Mouse (Mus musculus) thymus, postnatal 14 days (tissue): Measurements from ENCODE around the gene Cklf.
"Not testable (repeated sequence)": the region's sequence is repeated elsewhere in the genome, so short reads cannot be mapped to it uniquely, and the experiment has no call there.

Experiments used
- DNase-seq: peaks from one replicate; pipeline ENCODE4 v3.0.0; 2021

Gene Cklf

DNA sequence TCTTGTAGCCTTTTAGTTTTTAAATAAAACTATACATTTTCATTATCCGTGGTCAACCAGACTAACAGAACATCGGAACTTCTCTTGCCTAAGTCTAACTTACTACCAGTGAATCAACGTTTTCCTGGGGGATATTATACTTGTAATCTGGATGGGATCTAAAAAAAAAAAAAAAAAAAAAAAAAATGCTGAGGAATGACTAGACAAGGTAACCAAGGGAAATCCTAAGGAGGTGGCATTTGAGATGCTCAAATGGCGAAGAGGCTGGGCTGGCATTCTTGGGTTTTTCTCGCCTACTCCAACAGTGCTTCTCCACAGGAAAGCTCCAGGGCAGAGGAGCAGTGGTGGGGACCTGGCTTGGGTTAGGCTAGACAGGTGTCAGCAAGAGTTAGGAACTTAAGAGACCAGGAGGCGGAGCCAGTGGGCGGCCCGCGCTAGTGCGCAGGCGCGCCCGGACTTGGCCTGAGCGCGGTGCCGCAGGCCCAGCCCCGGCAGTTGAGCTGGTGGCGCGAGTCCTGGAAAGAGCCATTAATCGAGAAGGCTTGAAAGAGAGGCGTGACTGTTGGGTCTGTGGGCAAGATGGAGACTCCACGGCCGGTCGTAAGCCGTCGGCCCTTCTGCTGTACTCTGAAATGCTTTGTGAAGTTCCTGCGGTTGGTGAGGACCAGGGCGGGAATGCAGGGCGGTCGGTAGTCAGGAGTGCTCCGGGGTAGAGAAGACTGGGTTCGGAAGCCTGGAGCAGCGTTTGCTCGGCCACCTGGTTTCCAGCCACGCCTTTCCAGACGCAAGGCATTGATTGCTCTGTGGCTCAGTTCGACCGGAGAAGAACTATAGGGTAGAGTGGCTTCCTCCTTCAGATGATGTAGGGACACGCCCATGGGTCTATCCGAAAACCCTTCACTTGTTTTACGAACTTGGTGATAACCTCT lies at the start of gene Cklf:
Gene Cklf (plus strand): TSS at position 423 of the 929 bp plus-strand sequence.
- peak; percentile 89 for DNase-seq

GRCm38 (mm10) chr8:104201622-104202021 lies 49.0 kb upstream of the Cklf start:
- no peak for DNase-seq

- DNase-seq, result no peak
These were observed 48.3 kb upstream of the Cklf start for GRCm38 (mm10) chr8:104202320-104202719.

DNA sequence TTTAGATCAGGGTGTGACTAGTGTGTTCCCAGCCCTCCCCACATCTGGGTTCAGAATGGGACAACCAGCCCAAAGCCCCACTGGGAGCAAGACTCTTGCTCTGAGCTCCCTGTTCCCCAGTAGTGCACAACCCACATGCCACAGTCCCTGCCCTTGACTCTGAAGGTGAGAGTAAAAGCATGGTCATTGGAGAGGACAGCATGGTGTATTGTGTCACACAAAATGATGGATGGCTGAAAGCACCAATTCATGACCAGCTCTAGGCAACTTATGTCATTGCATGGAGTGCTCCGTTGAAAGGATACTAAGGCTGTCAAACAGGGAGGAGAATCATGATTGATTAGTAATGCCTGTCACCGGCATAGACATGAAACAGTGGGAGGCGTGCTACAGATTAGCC lies 45.4 kb upstream of the Cklf start:
- DNase-seq, result no peak

DNA sequence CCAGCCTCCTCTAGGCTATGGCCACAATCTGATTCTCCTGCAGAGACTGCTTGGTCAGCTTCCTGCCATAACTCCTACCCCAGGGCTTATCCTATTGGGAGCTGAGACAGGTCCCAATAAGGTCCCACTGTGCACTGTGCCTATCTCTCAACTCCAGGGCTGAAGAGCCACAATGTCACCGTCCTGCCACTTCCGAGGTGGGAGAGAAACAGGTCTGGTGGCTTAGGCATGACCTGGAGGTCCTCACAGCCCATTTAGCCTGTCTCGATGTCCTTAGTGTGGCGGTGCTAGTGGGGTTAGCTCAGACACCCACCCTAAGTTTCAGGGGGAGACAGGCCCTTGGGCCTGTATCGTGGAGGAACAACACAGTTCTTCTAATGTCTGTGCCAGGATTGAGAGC lies 33.1 kb upstream of the Cklf start:
- DNase-seq, result no peak

DNA sequence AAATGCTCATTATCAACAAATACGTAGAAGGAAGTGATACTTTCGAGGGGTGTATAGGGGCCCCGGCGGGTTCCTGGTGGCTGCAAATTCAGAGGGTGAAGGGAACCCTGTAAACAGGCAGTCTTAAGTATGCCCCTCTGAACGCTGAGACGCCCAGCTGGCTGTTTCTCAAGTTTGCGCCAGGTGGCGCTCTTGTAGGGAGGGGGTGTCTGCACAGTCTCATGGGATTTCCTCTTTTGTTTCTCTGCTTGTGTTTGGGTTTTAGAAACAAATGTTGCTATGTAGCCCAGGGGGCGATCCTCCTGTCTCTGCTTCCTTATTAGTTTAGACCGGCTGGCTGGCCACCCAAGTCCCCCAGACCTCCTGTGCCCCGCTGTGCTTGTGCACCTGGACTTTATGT lies 31.6 kb upstream of the Cklf start:
- DNase-seq, result peak; percentile 79

GRCm38 (mm10) chr8:104219806-104220205 lies 30.9 kb upstream of the Cklf start:
- peak; percentile 74 for DNase-seq

GRCm38 (mm10) chr8:104227048-104227447 lies 23.6 kb upstream of the Cklf start:
- no peak for DNase-seq

GRCm38 (mm10) chr8:104230377-104230776 lies 20.3 kb upstream of the Cklf start:
- no peak for DNase-seq

DNA sequence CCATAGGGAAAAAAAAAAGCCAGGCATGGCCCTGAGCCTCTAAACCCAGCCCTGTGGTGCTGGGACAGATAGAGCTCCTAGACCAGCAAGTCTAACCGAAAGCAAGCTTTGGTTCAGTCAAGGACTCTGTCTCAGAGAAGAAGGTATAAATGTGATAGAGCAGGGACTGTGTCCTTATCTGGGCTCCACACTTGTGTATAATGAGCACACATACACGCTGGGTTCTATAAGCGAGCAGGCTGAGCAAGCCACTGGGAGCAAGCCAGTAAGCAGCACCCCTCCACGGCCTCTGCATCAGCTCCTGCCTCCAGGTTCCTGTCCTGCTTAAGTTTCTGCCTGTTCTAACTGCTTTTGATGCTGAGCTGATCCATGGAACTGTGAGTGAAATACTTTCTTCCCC lies 18.6 kb upstream of the Cklf start:
- no peak for DNase-seq

DNA sequence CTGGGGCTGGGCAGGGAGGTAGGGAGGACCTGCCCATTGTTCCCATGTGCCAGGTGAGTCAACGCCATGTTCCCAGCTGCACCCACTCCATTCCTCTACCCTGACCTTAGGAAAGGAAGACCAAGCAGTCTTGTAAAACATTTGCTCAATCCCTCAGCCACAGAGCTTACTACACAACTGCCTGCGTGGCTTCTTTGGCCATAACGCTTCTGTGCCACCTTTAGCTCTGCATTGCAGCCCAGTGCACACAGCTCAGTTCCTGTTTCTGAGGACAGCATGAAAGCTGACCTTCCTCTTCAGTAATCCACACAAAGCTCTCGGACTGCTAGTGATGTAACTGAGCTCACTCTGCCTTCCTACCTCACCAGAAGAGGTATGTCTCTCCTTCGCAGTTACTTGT lies 17.7 kb upstream of the Cklf start:
- no peak for DNase-seq

DNA sequence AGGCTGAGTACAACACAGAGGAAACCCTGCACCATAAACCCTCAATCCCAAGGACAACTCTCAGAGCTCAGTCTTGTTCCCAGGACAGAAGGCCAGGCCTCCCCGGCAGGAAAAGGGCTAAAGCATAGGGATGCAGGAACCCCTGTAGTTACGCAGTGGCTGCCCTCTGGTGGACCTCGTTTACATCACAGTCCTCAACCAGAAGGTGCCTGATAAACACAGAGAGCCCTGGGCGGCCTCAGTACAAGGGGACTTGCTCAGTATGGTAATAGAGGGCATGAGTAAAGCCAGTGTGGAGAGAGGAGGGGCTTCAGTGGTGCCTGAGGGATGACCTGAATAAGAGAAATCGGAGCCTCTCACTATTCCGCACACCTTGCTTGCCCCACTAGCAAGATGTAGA lies 16.1 kb upstream of the Cklf start:
- no peak for DNase-seq

DNA sequence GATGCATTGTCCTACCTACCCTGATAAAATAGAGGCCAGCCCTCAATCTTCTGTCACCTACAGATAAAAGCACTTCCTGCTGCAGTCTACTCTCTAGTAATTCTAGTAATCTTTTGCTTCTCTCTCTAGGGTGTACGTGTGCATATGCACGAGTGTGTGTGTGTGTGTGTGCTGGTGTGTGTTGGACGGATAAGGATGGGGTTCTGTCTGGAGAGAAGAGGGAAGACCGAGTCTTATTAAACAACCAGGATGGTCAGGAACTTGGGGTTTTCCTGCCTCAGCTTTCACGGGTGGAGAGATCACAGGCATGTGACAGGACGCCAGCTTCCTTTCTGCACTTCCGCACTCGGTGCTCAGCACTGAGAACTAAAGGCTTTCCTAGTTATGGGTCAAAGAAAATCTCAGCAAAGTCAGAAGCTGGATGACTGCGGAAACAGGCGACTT lies 11.2 kb upstream of the Cklf start:
- DNase-seq, result peak; percentile 43

GRCm38 (mm10) chr8:104242038-104242644 lies 8.5 kb upstream of the Cklf start:
- no peak for DNase-seq

DNA sequence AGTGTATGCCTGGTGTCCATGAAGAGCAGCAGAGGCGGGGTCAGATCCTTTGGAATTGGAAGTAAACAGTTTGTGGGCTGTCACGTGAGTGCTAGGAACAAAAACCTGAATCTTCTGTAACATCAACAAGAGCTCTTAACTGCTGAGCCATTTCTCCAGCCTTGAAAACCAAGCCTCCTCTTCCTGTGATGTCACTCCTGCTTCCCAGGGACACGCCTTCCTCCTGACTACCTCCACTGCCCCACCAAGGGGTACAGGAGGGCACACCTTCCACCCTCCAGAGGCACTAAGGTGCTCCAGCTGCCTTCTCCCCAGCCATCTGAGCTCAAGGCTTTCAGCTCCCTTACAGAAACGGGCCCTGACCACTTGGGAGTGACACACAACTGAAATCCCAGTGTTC lies 4.0 kb upstream of the Cklf start:
- no peak for DNase-seq

GRCm38 (mm10) chr8:104247054-104247907 lies 3.4 kb upstream of the Cklf start:
- DNase-seq, result peak; percentile 59

DNA sequence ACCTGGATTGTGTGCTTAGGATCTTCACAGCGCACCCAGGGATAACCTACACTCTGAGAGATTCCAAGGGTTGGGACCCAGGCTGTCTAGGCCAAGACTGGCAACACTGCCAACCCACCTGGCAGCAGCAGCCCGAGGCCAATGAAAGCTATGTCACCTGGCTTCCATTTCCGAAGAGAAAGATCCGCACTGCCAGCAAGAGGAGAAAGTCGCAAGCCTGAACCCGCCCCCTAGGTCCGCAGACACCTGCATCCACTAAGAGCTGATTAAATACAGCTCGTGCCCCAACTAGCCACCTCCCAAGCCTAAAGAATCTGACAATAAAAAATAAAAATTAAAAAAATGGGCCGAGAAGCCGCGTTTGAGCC lies 2.8 kb upstream of the Cklf start:
- DNase-seq, result peak; percentile 59

- peak; percentile 85 for DNase-seq
These were observed 2.4 kb upstream of the Cklf start, which contains the start of gene Tk2 for GRCm38 (mm10) chr8:104248276-104248675. Gene Tk2, minus strand, starts transcription at chr8:104248558.

GRCm38 (mm10) chr8:104249442-104249996 lies 1.1 kb upstream of the Cklf start:
- no peak for DNase-seq

DNA sequence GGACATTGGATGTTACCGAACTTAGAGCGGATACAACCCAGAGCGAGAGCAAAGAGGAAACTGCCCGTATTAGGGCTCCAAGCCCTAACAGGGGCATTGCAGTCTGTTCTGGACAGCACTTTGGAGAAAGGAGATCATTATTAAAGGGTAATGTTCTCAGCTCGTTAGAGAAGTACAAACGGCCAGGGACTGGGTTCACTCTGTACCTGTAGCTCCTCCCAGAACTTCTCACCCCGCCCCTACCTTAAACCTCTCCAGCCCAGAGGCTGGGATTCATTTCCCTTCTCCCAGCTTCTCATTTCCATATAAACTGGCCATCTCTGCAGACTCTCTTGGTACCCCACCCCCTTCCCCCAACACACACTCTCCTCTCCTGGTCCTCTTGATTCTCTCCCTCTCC lies 800 bp downstream of the Cklf start:
- peak; percentile 24 for DNase-seq

DNA sequence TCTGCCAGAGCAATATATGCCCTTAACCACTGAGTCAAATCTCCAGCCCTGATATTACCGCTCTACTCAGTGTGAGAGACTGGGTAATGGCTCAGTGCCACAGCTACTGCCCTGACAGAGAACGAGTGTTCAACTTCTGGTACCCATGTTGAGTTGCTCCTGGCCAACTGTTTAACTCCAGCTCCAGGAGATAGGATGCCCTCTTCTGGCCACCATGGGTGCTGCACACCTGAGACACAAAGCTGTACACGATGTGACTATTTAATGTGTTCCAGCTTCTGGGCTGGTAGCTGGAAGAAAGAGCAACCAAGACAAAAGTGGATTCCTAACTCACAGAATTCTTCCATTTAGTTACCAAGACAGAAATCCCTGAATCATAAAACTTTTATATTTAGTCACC lies 2.4 kb downstream of the Cklf start:
- peak; percentile 64 for DNase-seq

- not testable (repeated sequence) for DNase-seq
These were observed 11.1 kb downstream of the Cklf start for GRCm38 (mm10) chr8:104261802-104262201.
